Mouse (Mus musculus): Measurements from ENCODE around the gene Cars2. TPM values are rescaled to one million over a fixed set of nuclear protein-coding genes. Genes with fewer than 3 reads are reported as not detected.

Cars2 gene
- polyA plus RNA-seq, 1 experiment from 2014 or later = 17.8 TPM

DNA sequence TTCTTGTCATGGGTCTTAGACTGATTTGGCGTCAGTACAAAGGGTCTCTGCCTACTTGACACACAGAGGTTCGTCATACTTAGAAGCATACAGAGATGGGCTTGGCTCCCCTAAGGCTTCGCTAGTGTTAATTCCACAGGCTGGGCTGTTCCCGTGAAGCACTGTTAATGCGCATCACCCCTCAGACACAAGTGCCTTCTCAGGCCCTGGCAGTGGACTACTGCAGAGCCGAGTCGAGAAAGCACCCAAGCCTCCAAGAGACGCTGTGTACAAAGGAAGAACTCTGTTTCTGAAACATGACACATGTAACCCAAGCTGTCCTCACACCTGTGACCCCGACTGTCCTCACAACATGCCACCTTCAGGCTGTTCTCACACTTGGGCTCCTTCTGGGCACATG, 9.6 kb upstream of the Cars2 start:
- Histone ChIP-seq H3K4me3 (ENCODE audit: low read depth, low read length) (no peak overlapping the region), H3K27ac (replicated peaks; ENCODE audit: low read depth, low read length) (no peak overlapping the region), H3K4me1 (ENCODE audit: control insufficient read depth, insufficient read depth, low read length) (peaks cover 6% of the 10 kb centered on the region; the same call in 1 of the 2 replicates), H3K36me3 (ENCODE audit: control insufficient read depth, insufficient read depth, low read length) (peaks cover 19% of the 10 kb centered on the region), H3K9ac (ENCODE audit: low read length) (no peak overlapping the region), H3K9me3 (ENCODE audit: control insufficient read depth, low read length) (no peaks in the 10 kb centered on the region), H3K27me3 (ENCODE audit: control insufficient read depth, insufficient read depth, low read length) (no peaks in the 10 kb centered on the region), H3K4me2 (ENCODE audit: low read depth, severe bottlenecking) (no peak overlapping the region)
- no peak for DNase-seq (ENCODE audit: low spot score)
- no peak for ATAC-seq (ENCODE audit: insufficient number of reproducible peaks, low FRiP score, low TSS enrichment, low read depth)
- 91% methylated on average over 9 of the region's 9 CpGs for WGBS

DNA sequence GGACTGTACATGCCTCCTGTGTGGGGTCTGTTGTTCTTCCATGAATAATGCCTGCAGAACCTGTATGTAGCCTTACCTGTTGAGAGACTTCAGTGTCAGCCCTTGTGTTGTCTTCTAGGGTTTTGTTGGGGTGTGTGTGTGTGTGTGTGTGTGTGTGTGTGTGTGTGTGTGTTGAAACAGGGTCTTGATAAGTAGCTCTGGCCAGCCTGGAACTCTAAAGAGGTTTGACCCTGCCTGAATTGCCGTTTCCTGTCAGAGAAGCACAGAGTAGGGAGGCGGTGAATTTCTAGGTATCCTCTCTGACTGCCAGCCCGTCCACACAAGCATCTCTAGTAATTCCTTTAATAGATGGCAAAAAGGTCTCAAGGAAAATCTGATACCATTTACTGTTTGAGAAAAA, 8.9 kb upstream of the Cars2 start:
- 82% methylated on average over 3 of the region's 3 CpGs for WGBS
- Histone ChIP-seq H3K4me2 (ENCODE audit: low read depth, severe bottlenecking) (no peak overlapping the region), H3K9me3 (ENCODE audit: control insufficient read depth, low read length) (no peaks in the 10 kb centered on the region), H3K9ac (ENCODE audit: low read length) (no peak overlapping the region), H3K36me3 (ENCODE audit: control insufficient read depth, insufficient read depth, low read length) (peaks cover 19% of the 10 kb centered on the region), H3K4me1 (ENCODE audit: control insufficient read depth, insufficient read depth, low read length) (peaks cover 6% of the 10 kb centered on the region; the same call in 1 of the 2 replicates), H3K27me3 (ENCODE audit: control insufficient read depth, insufficient read depth, low read length) (no peaks in the 10 kb centered on the region), H3K4me3 (ENCODE audit: low read depth, low read length) (no peak overlapping the region), H3K27ac (replicated peaks; ENCODE audit: low read depth, low read length) (no peak overlapping the region)
- DNase-seq (ENCODE audit: low spot score) = no peak
- ATAC-seq (ENCODE audit: insufficient number of reproducible peaks, low FRiP score, low TSS enrichment, low read depth) = no peak

DNA sequence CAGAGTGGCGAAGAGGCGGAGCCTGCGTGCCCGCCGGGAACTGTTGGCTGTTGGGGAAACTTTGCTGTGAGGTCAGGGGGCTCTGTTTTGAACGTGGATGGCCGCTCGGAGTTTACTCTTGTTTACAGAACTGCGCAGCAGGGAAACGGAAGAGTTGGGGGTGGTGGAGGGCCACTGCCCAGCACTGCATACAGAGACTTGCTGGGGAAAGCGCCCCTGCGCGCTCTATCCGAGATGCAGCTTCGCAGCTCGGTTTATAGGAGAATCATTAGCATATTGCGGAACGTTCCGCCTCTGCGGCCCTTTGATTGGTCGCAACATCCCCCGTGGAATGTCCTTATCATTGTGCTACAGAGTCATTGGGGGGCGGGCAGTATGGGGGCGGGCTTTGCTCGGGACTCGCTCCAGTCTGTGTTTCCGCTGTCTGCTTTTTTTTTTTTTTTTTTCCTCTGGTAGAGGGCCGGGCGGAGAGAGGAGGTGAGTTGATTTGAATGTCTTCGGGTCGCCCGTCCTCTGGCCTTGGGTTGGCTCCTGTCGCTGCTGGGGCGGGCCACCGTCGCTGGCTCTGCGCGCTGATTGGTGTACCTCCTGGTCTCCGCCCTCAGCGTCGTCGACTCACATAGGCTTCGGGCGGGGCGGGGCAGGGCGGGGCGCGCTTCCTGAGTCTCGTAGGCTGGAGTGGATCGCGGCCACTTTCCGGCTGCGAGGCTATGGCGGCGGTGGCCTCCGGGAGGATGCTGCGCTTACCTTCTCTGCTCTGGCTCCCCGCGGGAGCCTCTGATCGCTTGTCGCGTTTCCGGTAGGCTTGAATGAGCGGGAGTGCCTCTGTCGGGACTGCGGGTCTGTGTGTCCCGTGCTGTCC, 7.4 kb upstream of the Cars2 start:
- H3K4me2 ChIP-seq (ENCODE audit: low read depth, severe bottlenecking) = peak overlapping the region; percentile 69
- ATAC-seq (ENCODE audit: insufficient number of reproducible peaks, low FRiP score, low TSS enrichment, low read depth) (peak; percentile 83), DNase-seq (ENCODE audit: low spot score) (peak; percentile 98)
- H3K27ac ChIP-seq (replicated peaks; ENCODE audit: low read depth, low read length) = peak overlapping the region; percentile 95
- peaks cover 6% of the 10 kb centered on the region; the same call in 1 of the 2 replicates for H3K4me1 ChIP-seq (ENCODE audit: control insufficient read depth, insufficient read depth, low read length)
- peaks cover 8% of the 10 kb centered on the region for H3K36me3 ChIP-seq (ENCODE audit: control insufficient read depth, insufficient read depth, low read length)
- under 1% methylated on average over 67 of the region's 67 CpGs for WGBS
- H3K9me3 ChIP-seq (ENCODE audit: control insufficient read depth, low read length) = no peaks in the 10 kb centered on the region
- peak overlapping the region; percentile 70 for H3K4me3 ChIP-seq (ENCODE audit: low read depth, low read length)
- H3K9ac ChIP-seq (ENCODE audit: low read length) = peak overlapping the region; percentile 97
- no peaks in the 10 kb centered on the region for H3K27me3 ChIP-seq (ENCODE audit: control insufficient read depth, insufficient read depth, low read length)

DNA sequence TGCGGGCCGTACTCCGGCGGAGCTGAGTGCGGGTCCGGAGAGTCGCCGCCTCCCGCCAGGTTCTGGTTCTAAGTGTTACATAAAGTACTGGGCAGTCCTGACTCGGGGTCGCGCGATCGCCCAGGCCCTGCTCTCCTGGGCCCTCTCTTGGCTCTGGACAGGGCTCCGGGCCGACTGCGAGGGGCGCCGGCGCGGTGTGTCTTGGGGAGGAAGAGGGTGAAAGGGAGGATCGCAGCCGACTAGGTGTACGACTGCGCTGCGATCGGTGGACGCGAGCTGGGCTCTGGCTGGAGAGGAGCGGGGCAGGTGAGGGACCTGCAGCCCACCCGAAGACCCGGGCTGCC, 6.8 kb upstream of the Cars2 start:
- H3K4me1 ChIP-seq (ENCODE audit: control insufficient read depth, insufficient read depth, low read length) = peaks cover 6% of the 10 kb centered on the region; the same call in 1 of the 2 replicates
- peaks cover 8% of the 10 kb centered on the region for H3K36me3 ChIP-seq (ENCODE audit: control insufficient read depth, insufficient read depth, low read length)
- H3K27ac ChIP-seq (replicated peaks; ENCODE audit: low read depth, low read length) = peak overlapping the region; percentile 95
- no peaks in the 10 kb centered on the region for H3K27me3 ChIP-seq (ENCODE audit: control insufficient read depth, insufficient read depth, low read length)
- no peaks in the 10 kb centered on the region for H3K9me3 ChIP-seq (ENCODE audit: control insufficient read depth, low read length)
- H3K4me3 ChIP-seq (ENCODE audit: low read depth, low read length) = peak overlapping the region; percentile 70
- ATAC-seq (ENCODE audit: insufficient number of reproducible peaks, low FRiP score, low TSS enrichment, low read depth) = peak; percentile 5; the same call in 1 of the 2 replicates
- peak overlapping the region; percentile 97 for H3K9ac ChIP-seq (ENCODE audit: low read length)
- H3K4me2 ChIP-seq (ENCODE audit: low read depth, severe bottlenecking) = peak overlapping the region; percentile 69
- WGBS = 0% methylated on average over 27 of the region's 32 CpGs
- no peak for DNase-seq (ENCODE audit: low spot score)

DNA sequence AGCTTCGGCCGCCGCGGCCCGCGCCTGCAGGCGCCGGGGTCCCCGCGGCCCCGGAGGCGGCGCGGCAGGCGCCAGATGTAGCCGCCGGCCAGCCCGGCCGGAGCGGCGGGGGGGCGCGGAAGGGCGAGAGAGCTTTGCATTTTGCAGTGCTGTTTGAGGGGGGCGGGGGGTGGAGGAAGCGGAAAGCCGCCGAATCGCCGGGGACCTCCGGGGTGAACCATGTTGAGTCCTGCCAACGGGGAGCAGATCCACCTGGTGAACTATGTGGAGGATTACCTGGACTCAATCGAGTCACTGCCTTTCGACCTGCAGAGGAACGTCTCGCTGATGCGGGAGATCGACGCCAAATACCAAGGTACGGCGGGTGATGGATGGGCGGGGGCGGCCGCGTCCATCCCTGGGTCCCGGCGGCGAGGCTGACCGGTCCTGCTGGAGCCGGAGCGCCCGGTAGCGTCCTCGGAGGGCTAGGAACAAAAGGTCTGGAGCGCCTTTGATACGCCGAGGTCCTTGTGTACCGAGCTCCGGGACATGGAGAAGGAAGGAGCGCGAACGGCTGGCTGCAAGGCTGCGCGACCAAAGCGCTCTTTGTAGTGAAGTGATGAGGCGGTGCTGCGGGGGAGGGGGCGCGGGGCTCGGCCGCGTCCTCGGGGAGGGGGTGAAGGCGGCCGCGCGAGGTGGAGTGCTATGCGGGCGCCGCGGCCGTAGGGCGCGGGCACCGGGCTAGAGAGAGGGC, 6.3 kb upstream of the Cars2 start:
- H3K9me3 ChIP-seq (ENCODE audit: control insufficient read depth, low read length) = no peaks in the 10 kb centered on the region
- H3K4me1 ChIP-seq (ENCODE audit: control insufficient read depth, insufficient read depth, low read length) = peaks cover 6% of the 10 kb centered on the region; the same call in 1 of the 2 replicates
- peak overlapping the region; percentile 97 for H3K9ac ChIP-seq (ENCODE audit: low read length)
- H3K4me3 ChIP-seq (ENCODE audit: low read depth, low read length) = peak overlapping the region; percentile 70
- DNase-seq (ENCODE audit: low spot score) = peak; percentile 67
- under 1% methylated on average over 83 of the region's 85 CpGs for WGBS
- no peaks in the 10 kb centered on the region for H3K27me3 ChIP-seq (ENCODE audit: control insufficient read depth, insufficient read depth, low read length)
- H3K4me2 ChIP-seq (ENCODE audit: low read depth, severe bottlenecking) = peak overlapping the region; percentile 69
- H3K36me3 ChIP-seq (ENCODE audit: control insufficient read depth, insufficient read depth, low read length) = peaks cover 4% of the 10 kb centered on the region
- no peak for ATAC-seq (ENCODE audit: insufficient number of reproducible peaks, low FRiP score, low TSS enrichment, low read depth)
- peak overlapping the region; percentile 95 for H3K27ac ChIP-seq (replicated peaks; ENCODE audit: low read depth, low read length)

DNA sequence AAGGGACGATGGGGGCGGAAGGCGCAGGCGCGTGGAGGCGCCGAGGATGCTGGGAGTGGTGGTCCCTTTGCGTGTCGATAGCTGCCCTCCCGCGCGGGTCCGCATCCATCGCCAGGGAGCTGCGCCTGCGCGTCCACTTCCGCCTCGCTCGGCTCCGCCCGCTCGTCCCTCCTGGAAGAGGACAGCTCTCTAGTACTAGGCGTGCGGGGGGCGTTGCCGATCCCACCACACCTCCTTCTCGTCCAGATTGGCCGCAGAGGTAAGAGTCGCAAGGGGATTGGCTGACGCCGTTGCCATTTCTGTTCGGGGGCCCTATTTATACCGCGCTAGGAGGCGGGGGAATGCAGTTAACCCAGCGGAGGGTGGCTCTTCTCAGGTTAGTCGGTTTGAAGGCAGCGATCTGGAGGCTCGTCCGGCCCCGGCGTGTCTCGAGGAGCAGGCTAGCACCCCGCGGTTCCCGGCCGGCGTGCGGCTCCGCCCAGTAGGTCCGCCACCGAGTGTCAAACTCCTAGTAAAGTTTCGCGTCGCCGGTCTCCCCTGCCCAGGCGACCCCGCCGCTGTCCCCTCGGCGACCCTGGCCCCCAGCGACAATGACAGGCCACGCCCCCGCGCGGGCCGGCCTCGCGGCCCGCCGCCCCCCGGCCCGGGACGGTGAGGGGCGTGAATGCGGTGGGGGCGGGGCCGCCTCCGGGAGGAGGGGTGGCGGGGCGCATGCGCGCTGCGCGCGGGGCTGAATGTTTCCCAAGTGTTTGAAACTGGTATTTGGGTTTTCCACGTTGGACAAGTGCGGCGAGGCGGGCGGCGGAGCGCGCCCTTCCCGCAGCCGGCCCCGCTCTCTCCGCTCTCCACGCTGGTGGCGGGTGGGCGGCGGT, 5.4 kb upstream of the Cars2 start:
- DNase-seq (ENCODE audit: low spot score) = peak; percentile 98
- WGBS = under 1% methylated on average over 103 of the region's 103 CpGs
- H3K9ac ChIP-seq (ENCODE audit: low read length) = peak overlapping the region; percentile 97
- peak overlapping the region; percentile 69 for H3K4me2 ChIP-seq (ENCODE audit: low read depth, severe bottlenecking)
- H3K27ac ChIP-seq (replicated peaks; ENCODE audit: low read depth, low read length) = peak overlapping the region; percentile 95
- peak overlapping the region; percentile 70 for H3K4me3 ChIP-seq (ENCODE audit: low read depth, low read length)
- no peaks in the 10 kb centered on the region for H3K36me3 ChIP-seq (ENCODE audit: control insufficient read depth, insufficient read depth, low read length)
- H3K27me3 ChIP-seq (ENCODE audit: control insufficient read depth, insufficient read depth, low read length) = no peaks in the 10 kb centered on the region
- peaks cover 8% of the 10 kb centered on the region for H3K4me1 ChIP-seq (ENCODE audit: control insufficient read depth, insufficient read depth, low read length)
- ATAC-seq (ENCODE audit: insufficient number of reproducible peaks, low FRiP score, low TSS enrichment, low read depth) = peak; percentile 88
- no peaks in the 10 kb centered on the region for H3K9me3 ChIP-seq (ENCODE audit: control insufficient read depth, low read length)

DNA sequence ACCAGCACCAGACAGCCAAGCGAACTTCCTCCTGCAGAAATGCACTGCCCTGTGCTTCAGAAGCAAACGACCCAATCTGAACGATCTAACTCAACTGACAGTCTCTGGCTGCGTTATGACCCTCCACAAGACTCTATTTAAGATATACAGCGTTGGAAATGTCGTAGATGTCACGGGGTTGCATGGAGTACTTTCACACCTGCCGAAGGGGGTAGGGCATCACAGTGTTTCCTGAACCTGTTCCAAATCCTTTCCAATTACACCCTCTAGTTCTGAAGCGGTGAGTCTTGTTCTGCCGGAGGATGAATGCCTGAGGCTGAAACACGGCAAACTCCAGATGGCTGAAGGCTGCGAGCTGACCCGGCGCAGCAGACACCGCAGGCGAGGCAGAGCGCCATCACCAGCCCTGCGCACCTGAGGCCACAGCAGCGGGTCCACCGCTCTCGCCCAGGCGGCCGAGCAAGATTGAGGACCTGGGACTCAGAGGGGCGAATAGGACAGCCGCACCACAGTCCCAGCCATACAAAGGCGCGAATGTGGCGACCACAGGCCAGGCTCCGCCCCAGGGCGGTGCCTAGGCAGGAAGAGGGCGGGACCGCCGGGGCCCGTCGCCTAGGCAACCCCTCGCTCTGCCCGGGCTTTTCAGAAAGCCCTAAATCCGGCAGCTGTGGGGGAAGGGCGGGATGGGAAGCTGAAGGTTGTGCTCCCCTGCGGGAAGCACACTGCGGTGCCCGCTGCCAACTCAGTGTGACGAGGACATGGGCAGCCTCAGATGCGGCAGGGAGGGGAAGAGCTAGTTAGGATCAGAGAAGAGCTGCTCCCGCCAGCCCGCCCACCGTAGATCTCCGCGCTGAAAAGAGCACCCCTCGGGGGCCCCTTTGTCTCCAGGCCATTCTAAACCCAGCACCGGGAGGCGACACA, 4.5 kb upstream of the Cars2 start, which contains the start of gene Ing1:
TSS of gene Ing1 (plus strand) at position 773 of the 921 bp plus-strand sequence.
- Histone ChIP-seq H3K36me3 (ENCODE audit: control insufficient read depth, insufficient read depth, low read length) (no peaks in the 10 kb centered on the region), H3K4me1 (ENCODE audit: control insufficient read depth, insufficient read depth, low read length) (peaks cover 9% of the 10 kb centered on the region), H3K9ac (ENCODE audit: low read length) (peak within 1 kb of the TSS; percentile 97), H3K27ac (replicated peaks; ENCODE audit: low read depth, low read length) (peak within 1 kb of the TSS; percentile 95), H3K4me2 (ENCODE audit: low read depth, severe bottlenecking) (peak within 1 kb of the TSS; percentile 69), H3K9me3 (ENCODE audit: control insufficient read depth, low read length) (no peaks in the 10 kb centered on the region), H3K27me3 (ENCODE audit: control insufficient read depth, insufficient read depth, low read length) (no peaks in the 10 kb centered on the region), H3K4me3 (ENCODE audit: low read depth, low read length) (peak within 1 kb of the TSS; percentile 70)
- ATAC-seq (ENCODE audit: insufficient number of reproducible peaks, low FRiP score, low TSS enrichment, low read depth) (peak; percentile 83), DNase-seq (ENCODE audit: low spot score) (peak; percentile 97)
- WGBS = under 1% methylated on average over 52 of the region's 52 CpGs

Measured in limb, embryonic 11.5 days (tissue).